Mouse (Mus musculus): ENCODE data around the gene Nos1. TPM values are rescaled to one million over a fixed set of nuclear protein-coding genes. Genes with fewer than 3 reads are reported as not detected.

Gene Nos1
- total RNA-seq, 2 experiments from 2014 or later = 65.0 to 69.8 TPM

DNA sequence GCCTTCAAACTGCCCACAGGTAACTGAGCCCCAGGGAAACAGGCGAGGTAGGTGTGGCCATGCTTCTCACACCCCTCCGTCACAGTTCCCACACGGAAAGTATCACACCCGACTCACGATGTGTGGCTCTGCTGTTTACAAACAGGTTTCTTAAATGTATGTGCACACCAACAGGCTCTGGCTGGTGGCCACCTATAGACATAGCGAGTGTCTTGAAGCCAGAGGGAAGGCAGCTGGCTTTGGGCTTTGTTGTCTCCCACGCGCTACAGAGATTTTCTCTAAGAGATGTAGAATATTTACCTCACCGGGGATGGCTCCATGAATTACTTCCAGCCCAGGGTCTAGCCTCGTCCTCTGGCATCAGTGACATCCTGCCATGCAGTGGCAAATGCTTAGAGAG lies 118.5 kb downstream of the Nos1 start:
- DNase-seq = no peak

DNA sequence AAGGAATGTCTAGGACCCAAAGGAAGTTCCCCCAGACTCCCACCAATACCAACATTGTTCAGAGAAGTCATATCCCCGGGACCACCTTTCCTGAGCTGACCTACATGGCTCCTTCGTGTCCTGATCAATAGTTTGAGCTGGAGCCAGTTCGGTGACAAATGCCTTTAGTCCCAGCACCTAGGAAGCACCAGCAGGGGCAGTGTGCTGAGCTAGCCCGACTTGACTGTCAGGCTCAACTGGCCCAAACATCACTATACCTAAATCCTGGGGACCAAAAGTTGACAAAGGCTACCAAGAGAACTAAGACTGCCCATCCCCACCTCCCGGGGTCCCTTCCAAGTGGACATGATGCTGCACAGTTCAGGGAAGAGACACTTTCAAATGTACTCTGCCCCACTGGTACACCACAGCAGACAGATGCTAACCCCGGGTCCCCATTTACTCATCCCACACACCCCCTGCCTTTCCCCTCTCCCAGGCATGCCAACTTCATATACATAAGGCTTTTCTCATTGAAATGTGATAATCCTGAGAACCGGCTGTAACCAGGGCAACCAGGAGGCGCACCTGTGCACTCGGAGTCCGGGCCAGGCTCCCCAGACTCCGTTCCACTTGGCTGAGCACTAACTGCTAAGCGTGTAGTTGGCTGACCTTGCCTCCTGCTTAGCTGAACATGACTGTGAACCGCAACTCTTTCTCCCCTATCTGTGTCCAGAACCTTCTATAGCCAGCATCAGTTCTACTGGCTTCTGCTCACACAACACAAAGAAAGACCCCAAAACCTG lies 120.3 kb downstream of the Nos1 start:
- no peak for DNase-seq

DNA sequence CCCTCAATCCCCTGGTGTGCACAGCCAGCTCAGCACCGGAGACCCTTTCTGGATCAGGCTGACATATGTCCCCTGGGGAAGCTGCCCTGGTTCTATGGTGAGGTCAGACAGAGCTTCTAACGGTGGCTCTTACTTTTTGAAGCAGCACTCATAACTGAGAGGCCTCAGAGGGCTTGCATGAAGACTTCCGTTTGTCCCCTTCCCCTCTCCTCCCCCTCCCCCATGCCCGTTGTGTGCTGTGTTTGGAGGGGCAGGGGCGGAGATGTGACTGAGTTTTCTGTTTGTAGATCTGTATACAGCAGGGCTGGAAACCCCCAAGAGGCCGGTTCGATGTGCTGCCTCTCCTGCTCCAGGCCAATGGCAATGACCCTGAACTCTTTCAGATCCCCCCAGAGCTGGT lies 122.7 kb downstream of the Nos1 start:
- no peak for DNase-seq

DNA sequence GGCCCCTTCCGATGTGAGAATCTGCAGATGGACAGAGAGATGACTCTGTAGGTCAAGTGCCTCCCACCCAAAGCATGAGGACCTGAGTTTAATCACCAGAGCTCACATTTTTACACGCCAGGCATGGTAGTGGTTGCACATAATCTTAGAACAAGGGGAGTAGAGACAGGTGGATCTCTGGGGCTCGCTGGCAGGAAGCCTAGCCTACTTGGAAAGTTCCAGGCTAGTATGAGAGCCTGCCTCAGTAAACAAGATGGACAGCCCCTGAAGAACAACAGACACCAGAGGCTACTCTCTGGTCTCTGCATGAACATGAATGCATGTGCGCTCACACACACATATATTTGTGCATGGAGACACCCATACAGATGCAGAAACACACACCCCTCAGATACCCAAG lies 124.9 kb downstream of the Nos1 start:
- no peak for DNase-seq

DNA sequence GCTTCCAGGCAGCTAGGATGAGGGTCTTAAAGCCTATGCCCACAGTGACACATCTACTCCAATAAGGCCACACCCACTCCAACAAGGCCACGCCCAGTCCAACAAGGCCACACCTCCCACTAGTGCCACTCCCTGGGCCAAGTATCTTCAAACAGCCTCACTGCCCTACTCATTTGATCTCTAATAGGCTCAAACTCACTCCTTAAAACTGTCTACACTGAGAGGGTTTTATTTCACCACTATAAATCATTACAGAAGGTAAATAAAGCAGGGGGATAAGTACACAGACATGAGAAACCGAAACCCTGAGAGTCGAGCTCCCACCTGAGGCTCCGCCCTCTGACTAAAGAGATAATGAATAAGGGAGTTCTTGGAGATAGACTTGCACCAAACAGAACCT lies 128.7 kb downstream of the Nos1 start:
- DNase-seq = no peak

DNA sequence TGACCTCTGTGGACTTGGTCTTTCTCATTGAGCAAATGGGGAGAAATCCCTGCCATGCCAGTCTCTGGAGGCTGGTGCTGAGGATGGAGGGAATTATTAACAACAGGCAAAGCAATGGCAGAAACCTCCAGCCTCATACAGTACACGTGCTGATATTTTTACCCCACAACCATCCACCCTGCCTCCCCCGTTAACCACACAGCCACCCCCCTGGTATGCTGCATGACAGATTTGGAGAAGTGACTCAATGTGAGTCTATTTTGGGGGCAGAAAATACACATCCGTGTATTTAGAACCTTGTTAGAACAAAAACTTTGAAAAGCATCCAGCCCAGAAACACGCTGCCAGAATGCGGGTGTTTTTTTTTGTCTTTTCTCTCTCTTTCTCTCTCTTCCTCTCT lies 135.5 kb downstream of the Nos1 start:
- DNase-seq = peak in 1 of 2 experiments; percentile 7

DNA sequence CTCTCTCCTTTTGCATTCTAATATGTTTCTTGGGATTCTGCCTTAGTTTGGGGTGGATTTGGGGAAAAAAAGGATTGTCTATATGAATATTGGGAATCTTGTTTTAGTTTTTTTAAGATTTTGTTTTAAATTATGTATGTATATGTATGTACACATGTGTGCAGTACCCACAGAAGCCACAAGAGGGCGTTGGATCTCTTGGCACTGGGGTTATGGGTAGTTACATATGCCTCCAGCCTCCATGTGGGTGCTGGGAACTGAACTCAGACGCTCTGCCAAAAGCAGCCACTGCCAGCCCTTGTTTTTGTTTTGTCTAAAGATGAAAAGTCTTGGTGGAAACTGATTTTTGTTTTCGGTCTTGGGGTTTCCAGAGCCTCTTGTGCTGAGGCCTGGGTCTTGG lies 136.1 kb downstream of the Nos1 start:
- DNase-seq = no peak

DNA sequence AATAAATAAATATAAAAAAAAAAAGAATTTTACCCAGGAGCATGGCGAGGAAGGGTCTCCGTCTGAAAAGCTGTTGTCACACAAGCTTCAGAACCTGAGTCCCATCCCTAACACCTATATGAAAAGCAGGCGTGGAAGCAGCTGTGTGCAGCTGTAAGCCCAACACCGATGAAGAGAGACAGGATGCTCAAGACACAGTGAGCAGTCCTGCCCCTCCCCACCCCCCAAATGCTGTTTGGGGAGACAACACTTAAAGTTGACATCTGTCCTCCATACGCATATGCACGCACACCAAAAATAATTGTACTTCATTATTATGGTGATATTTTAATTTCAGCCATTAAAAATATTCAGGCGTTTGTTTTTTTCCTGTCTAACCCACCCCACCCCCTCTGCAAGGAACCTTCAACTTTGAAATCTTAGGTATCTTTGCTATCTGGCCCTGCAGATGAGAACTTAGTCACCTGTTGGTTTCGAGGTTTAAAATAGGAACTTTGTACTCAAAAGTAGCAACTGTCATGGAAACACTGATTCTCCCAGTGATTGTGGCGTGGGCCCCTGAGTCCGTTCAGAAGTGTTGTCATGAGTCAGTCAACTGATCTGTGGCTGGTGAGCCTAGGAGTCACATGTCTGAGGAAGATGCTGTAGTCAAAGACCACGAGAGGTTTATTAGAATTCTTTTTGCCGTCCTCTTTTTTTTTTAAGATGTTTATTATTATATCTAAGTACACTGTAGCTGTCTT lies 141.1 kb downstream of the Nos1 start:
- no peak for DNase-seq

DNA sequence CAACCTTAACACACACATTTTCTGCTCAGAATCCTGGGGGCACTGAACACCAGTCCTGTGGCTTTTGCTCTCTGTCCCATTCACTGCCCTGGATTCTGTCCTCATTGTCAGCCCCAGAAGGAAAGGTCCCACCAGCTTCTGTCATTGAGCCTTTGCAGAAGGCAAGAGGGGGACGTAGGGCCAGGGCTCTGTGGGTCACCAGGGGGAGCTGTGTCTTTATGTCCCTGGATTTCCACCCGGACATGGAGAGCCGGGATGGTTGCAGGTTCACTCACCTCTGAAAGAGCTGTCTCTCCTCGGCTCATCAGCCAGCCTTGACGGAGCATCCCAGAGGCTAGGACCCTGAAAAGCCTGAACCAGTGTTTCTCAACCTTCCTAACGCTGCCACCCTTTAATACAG lies 142.9 kb downstream of the Nos1 start:
- no peak for DNase-seq

DNA sequence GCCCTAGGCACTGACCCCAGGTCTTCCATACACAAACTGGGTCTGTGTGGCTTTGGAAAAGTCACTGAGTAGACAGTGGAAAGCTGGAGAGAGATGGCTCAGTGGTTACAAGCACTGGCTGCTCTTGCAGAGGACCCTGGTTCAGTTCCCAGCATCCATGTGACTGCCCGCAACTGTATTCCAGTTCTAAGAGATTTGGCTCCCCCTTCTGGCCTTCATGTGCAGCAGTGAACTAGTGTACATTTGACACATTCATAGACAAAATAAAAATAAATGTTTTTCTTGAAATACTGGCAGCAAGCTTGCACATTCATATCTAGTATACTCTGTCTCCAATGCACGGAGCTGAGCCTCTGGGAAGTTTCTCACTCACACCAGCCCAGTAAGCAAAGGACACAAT lies 147.7 kb downstream of the Nos1 start:
- no peak for DNase-seq

DNA sequence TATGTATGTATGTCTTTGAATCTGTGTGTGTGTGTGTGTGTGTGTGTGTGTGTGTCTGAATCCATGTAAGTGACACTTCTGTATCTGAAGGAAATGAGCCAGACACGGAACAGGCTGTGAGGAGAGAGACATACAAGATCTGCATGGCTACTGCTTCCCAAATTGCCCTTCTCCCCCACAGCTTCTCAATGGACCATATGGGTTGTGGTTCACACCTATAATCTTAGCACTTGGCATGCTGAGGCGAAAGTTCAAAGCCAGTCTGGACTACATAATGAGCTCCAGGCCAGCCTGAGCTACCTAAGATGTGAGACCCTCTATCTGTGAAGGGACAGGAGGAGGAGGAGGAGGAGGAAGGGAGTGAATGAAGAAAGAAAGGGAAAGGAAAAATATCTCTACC lies 151.4 kb downstream of the Nos1 start:
- DNase-seq = no peak

DNA sequence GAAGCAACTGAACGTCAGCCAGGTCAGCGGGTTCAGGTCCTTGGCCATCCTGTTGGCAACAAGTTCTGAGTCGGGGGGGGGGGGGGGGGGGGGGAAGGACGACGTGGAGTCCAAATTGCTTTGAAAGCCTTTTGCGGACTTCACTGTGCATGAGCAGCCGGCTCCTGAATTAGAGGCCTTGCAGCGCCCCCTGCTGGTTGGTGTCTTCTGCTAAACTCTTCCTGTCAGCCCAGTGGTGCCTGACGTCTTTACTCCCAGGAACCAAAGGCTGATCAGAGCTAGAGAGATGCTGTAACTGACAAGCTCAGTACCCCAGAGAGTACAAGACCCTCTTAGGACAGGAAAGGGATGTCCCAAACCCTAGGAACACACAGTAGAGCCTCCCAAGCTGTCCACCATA lies 152.0 kb downstream of the Nos1 start:
- peak; percentile 80 to 83 for DNase-seq

DNA sequence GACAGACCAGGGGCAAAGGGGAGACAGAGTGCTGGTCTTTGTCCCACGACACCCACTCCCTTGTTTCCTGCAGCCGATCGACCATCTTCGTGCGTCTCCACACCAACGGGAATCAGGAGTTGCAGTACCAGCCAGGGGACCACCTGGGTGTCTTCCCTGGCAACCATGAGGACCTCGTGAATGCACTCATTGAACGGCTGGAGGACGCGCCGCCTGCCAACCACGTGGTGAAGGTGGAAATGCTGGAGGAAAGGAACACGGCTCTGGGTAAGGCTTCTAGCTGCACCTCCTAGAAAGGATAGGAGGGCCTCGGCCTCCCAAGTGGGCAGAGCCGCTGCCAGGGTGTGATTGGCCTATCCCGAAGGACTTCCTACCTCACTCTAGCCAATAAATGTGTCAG lies 155.5 kb downstream of the Nos1 start:
- no peak for DNase-seq

DNA sequence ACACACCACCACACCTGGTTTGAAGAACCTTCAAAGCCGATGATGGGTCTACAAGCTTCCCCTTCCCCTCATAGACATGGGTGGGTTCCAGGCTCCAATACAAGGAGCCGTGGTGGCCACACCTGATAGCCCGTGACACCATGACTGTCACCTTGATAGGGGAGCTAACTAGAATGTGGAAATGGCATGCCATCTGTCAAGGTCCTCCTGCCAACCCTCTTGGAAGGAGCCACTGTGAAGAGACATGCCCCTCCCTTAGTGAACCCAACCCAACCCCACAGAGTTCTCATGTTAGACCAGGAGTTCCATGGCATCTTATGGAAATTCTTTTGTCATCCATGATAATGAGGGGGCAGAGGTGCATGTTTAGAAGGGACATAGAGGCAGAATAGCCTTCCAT lies 156.4 kb downstream of the Nos1 start:
- DNase-seq = no peak

DNA sequence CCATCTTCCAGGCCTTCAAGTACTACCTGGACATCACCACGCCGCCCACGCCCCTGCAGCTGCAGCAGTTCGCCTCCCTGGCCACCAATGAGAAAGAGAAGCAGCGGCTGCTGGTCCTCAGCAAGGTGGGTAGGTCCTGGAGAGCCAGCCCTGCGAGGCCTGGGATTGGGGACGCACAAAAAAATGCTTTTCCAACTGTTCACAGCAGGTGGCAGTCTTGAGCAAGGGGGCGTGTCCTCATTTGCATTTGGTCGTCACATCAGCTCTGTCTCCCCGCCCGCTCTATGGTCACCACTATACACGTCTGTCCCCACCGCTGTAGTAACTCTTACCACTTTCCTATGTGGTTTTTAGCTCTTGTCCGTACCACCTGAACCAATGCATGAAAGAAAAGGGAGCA lies 157.3 kb downstream of the Nos1 start:
- no peak for DNase-seq

DNA sequence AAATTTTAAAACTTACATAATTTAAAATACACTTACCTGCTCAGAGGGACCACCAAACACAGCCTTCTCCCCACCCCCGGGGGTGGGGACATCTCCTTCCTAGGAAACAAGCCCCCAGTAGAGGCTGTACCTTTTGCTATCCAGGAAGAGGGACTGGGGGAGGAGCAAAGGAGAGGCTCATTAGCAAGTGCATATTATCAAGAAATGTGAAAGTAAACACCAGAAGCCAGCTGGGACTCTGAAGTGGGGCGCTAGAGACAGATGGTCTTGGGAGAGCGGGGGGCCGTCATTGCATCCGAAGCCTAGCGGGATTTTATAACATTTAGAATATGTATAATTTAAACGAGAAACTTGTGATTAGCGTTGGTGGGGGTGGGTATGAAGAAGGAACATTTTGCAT lies 158.6 kb downstream of the Nos1 start:
- DNase-seq = peak; percentile 41 to 42

DNA sequence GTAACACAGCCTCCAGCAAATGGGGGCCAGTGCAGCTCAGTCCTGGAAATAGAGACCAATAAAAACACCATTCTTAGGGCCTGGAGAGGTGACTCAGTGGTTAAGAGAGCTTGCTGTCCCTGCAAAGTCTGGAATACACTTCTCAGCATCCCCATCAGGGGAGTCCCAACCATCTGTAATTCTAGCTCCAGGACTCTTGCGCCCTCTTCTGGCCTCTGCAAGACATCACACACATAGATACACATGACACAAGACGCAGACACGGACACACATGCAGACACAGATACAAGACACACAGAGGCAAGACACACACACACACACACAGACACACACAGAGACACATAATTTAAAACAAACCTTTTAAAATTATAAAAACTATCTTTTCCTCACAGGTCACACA lies 160.7 kb downstream of the Nos1 start:
- no peak for DNase-seq

DNA sequence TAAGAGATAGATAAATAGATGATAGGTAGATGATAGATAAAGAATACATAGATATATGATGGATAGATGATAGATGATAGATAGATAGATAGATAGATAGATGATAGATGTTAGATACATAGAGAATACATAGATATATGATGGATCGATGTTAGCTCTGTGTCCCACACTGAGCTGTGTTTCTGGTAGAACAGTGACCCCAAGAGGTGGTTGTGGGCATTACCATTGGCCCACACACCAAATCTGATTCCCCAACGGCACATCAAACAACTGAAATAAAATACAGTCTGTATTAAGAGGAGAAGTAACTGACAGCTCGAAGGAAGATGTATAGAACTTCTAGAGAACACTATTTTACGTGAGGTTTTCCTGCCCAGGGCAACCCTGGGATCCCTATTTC lies 165.8 kb downstream of the Nos1 start:
- peak; percentile 44 to 54 for DNase-seq

DNA sequence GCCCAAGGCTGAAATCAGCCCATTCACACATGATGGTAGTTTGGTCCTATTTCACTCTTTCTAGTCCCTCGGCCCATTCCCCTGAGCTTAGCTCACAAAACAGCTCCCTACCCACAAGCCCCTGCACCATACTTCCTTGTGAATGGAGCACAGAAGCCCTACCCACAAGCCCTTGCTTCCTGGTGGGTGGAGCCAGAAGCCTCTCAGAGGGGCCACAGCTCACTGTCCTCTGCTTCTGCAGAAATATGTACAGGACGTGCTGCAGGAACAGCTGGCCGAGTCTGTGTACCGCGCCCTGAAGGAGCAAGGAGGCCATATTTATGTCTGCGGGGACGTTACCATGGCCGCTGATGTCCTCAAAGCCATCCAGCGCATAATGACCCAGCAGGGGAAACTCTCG lies 168.6 kb downstream of the Nos1 start:
- DNase-seq = no peak

DNA sequence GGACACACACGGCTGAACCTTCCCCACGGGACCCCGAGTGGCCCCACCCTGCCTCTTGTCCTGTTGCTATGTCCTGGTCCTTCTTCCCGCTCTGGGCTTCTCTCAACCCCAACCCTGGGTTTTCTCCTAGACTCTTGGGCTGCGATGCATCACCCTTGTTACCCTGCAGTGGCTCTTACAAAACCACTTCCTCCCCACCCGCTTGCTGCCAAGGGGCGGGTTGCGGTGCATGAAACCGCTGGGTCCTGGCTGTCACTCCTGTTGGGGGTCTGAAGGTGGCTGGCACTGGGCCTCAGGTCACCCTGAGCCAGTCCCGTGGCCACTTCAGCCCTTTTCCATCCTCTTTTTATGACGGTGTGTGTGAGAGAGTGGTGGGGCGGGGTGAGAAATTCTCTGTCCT lies 173.1 kb downstream of the Nos1 start:
- DNase-seq = no peak

DNA sequence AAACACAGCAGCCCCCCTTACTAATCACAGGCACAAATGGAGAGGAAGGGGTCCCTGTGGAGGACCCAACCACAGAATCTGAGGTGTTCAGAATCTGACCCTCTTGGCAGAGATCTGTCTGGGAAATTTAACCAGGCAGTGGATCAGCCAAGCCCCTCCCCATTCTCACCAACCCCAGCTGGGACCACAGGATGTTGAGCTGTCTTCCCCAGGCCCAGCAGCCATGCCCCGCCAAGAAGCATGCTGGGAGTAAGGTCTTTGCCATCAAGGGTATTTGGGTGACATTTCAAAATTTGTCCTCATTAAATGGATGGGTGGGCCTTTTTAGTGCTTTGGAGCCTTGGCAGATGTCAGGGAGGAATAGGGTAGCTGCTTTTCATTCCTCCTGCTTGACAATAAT lies 173.6 kb downstream of the Nos1 start:
- DNase-seq = no peak

DNA sequence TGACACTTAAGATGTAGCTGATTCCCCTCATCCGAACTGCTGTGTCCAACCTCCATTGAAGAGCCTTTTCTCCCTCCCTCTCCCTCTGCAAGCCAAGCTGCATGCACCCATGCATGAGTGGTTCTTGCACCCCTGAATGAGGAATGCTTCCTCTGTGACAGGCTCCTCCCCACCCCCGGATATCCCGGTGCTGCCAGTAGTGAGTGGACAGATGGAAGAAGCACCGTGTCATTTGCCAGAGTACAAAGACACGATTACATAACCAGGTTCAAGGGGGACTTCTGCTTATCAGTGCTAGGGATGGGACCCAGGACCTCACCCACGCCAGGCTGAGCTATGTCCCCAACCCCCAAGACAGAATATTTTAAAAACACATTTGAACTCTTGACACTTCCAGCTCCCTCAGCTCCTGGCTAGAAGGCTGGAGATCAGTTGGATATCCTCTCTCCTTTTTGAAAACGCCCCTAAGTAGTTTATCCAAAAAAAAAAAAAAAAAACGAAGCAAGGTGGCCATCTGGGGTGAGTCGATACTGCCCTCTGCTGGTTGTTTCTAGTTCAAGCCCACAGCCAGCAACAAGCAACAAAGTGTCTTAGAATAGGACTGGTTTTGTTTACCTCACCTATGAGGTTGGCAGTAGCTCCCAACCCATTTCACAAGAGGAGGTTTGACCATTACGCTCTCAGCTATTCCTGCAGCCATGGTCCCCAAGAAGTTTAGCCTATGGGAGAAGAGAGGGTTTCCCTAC lies 175.0 kb downstream of the Nos1 start:
- peak; percentile 20 to 41 for DNase-seq

DNA sequence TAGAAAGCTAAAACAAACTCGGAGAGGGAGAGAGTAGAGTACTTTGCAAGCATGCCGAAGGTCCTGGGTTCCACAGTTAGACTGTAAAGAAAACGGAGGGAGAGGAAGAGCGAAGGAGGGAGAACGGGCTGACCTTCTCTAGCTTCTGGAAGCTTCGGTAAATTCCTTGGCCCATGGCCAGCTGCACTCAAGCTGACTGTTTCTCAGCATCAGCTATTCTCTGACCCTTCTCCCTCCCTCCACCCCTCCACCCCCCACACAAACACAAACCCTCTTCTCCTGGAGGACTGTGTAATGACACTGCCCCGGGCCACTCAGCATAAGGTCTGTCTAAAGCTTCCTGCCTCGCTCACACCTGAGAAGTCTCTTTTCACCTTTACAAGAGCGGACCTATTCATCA lies 183.9 kb downstream of the Nos1 start:
- no peak for DNase-seq

DNA sequence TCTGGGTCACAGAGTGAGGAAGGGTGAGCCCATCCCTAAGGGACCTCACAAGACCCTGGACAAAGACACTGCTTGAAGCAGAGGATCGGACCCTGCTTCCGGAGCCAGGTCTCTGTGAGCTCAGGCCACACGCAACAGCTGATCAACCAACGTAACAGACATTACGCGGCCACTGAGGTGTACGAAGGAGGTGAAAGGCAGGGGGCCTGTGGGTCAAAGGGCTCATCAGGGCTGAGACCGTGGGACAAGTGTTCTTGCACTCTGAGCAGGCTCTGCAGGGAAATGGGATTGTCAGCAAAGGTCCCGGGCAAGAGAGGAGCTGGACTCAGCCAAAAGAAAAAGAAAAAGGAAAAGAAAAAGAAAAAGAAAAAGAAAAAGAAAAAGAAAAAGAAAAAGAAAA lies 186.1 kb downstream of the Nos1 start:
- DNase-seq = no peak

All from layer of hippocampus, postnatal 36 days (tissue).